Mouse (Mus musculus) liver, adult 2 months (tissue): ENCODE results near the gene Tmem30b. TPM values are rescaled to one million over a fixed set of nuclear protein-coding genes. Genes with fewer than 3 reads are reported as not detected.

Source experiments
- DNase-seq: peaks from one replicate; pipeline ENCODE4 v3.0.0-alpha.2; 2011; ENCODE audit warnings: low read depth, low spot score; ENCODE audit errors: extremely low read depth
- H3K27ac ChIP-seq: fragments of 200-500 bp; replicated peaks from 2 replicates; pipeline ENCODE4 v1.5.1; 2012; ENCODE audit warnings: low read depth, mild to moderate bottlenecking, control low read depth, inconsistent platforms, low read length; ENCODE audit not compliant: insufficient read depth
- H3K27me3 ChIP-seq: fragments of 200-500 bp; 2 replicates; pipeline ENCODE4 v1.6.1; 2012; ENCODE audit warnings: mild to moderate bottlenecking, moderate library complexity, low read length, inconsistent platforms; ENCODE audit not compliant: control insufficient read depth, insufficient read depth
- H3K36me3 ChIP-seq: fragments of 200-500 bp; 2 replicates; pipeline ENCODE4 v1.6.1; 2012; ENCODE audit warnings: low read length, inconsistent platforms; ENCODE audit not compliant: control insufficient read depth, insufficient read depth
- H3K4me1 ChIP-seq: fragments of 200-500 bp; 2 replicates; pipeline ENCODE4 v1.6.1; 2011; ENCODE audit warnings: low read length; ENCODE audit not compliant: control insufficient read depth, insufficient read depth
- H3K4me3 ChIP-seq: fragments of 200-500 bp; 2 replicates; pipeline ENCODE4 v1.5.1; 2011; ENCODE audit warnings: low read depth, mild to moderate bottlenecking, control low read depth, low read length, moderate library complexity; ENCODE audit not compliant: insufficient read depth
- H3K79me2 ChIP-seq: fragments of 200-500 bp; 2 replicates; pipeline ENCODE4 v1.6.1; 2012; ENCODE audit warnings: inconsistent platforms, mild to moderate bottlenecking, low read length, moderate library complexity; ENCODE audit not compliant: control insufficient read depth, insufficient read depth
- H3K9ac ChIP-seq: fragments of 200-500 bp; 2 replicates; pipeline ENCODE4 v1.6.1; 2012; ENCODE audit warnings: low read depth, mild to moderate bottlenecking, control low read depth, inconsistent platforms, low read length
- CTCF ChIP-seq: fragments of 200-500 bp; IDR thresholded peaks from 2 replicates; pipeline ENCODE4 v1.5.1; 2011; ENCODE audit warnings: low read depth, low read length, control low read depth
- POLR2A ChIP-seq: fragments of 200-500 bp; IDR thresholded peaks from 2 replicates; pipeline ENCODE4 v1.6.1; 2011; ENCODE audit warnings: low read length, control low read depth; ENCODE audit not compliant: insufficient read depth; ENCODE audit errors: extremely low read depth
- WGBS: fragments of 180-500 bp; shearing (Covaris S2); methylation state at CpG from one replicate; pipeline ENCODE4 v1.1.7; 2018; 5-methylcytosine and 5-hydroxymethylcytosine counted together
- polyA plus RNA-seq: library from polyadenylated mRNA; depleted of rRNA; stranded (reverse); fragments of >200 nt; gene quantifications from 2 replicates; pipeline ENCODE4 v1.2.3, GENCODE M21; 2012; rRNA removed
- total RNA-seq: library from RNA; depleted of rRNA; stranded (reverse); fragments of >200 nt; gene quantifications from 2 replicates; pipeline ENCODE4 v1.2.3, GENCODE M21; 2014; rRNA removed

Tmem30b gene
- total RNA-seq (18.9 and 24.4 TPM in 2 replicates), polyA plus RNA-seq (23.1 and 23.3 TPM in 2 replicates)

DNA sequence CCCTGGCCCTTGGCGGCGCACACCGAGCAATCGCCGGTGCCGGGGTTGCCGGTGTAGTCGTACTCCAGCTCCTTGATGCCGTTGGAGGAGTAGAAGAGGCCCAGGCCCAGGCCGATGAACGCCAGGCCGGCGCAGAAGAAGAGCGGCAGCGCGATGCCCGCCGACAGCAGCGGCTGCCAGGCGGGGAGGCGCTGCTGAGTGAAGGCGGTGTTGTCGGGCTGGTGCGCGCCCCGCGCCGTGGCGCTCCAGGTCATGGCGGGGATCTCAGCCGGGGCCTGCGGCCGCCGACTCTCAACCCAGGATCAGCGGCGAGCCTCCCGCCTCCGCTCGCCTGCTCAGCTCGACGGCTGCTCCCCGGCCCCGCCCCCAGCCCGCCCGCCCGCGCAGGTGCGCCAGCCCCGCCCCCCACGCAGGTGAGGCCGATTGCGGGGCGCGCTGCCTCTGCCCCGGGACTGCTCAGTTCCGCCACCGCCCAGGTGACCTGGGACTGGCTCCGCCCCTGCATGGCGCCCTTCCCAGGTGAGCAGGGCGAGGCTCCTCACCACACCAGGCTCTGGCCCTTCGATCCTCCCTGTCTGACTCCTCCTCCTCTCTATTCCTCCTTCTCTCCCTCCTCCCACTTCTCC lies at the start of gene Tmem30b:
Gene Tmem30b (minus strand): TSS at position 307 of the 626 bp plus-strand sequence.
- no peaks in the 10 kb centered on the region for H3K27me3 ChIP-seq
- H3K36me3 ChIP-seq, result no peaks in the 10 kb centered on the region
- peak within 1 kb of the TSS; percentile 66 for H3K4me3 ChIP-seq
- TF ChIP-seq CTCF, result no peak
- TF ChIP-seq POLR2A, result 0 out of 2 replicates have a peak, but pooled peaks have one; percentile 25
- peaks cover 9% of the 10 kb centered on the region; the same call in 1 of the 2 replicates for H3K4me1 ChIP-seq
- 3% methylated on average over 57 of the region's 61 CpGs for WGBS
- peak; percentile 57 for DNase-seq
- H3K27ac ChIP-seq, result peak within 1 kb of the TSS; percentile 33
- peak within 1 kb of the TSS; percentile 77 for H3K9ac ChIP-seq
- H3K79me2 ChIP-seq, result no peaks in the 10 kb centered on the region; the same call in 1 of the 2 replicates

DNA sequence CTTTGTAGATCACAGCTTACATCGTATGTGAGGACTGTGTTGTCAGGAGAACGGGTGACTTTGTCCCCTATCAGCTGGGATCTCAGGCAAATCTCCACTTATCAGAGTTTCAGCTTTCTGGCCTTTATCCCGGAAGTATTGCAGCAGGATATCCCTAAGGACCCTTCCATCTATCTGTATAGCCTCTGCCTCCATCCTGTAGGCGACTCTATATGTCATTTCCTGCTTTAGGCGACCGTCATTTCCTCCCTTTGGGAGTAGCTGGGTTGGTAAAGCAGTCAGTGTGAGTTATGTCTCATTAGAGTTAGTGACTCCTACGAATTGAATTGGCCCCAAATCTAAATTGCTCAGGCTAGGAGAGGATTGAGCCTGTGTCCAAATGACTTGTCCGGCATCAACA lies 49.0 kb upstream of the Tmem30b start:
- 68% methylated on average over 8 of the region's 8 CpGs for whole genome bisulfite sequencing

DNA sequence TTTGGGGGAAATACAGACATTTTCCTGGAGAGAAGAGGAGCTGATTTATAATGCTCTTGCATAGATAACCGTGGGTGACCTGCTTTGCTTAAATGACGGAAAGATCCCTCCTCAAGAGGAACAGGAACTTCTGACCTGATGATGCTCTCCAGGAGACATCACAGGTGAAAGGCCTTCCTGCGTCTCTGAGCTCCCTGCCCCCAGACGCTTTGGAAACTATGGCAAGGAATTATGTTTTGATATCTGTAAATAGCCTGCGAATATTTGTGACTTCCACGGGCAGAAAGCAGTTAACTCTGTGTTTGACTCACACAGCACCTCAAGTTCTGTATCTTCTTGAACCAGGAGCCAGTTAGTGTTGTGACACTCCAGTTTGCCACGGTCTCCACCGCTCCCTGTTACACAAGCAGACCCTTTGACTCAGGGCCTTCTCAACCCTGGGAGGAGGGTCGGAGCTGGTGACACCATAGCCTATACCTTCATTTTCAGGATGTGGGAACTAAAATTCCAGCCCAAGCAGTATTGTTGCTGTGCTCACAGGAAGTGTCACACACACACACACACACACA lies 48.1 kb upstream of the Tmem30b start:
- Histone ChIP-seq H3K36me3 (no peaks in the 10 kb centered on the region), H3K4me3 (no peak overlapping the region), H3K4me1 (no peaks in the 10 kb centered on the region; the same call in 1 of the 2 replicates), H3K79me2 (no peaks in the 10 kb centered on the region), H3K27ac (no peak overlapping the region), H3K9ac (no peak overlapping the region), H3K27me3 (no peaks in the 10 kb centered on the region)
- DNase-seq, result no peak
- TF ChIP-seq POLR2A, result no peak
- no peak for TF ChIP-seq CTCF
- WGBS, result 74% methylated on average over 9 of the region's 9 CpGs

More for the DNA sequence above, 49.0 kb upstream of the Tmem30b start:
- TF ChIP-seq CTCF, result no peak
- no peak for TF ChIP-seq POLR2A
- Histone ChIP-seq H3K79me2 (no peaks in the 10 kb centered on the region), H3K4me1 (no peaks in the 10 kb centered on the region; the same call in 1 of the 2 replicates), H3K27me3 (no peaks in the 10 kb centered on the region), H3K27ac (no peak overlapping the region), H3K36me3 (no peaks in the 10 kb centered on the region), H3K4me3 (no peak overlapping the region), H3K9ac (no peak overlapping the region)
- no peak for DNase-seq

DNA sequence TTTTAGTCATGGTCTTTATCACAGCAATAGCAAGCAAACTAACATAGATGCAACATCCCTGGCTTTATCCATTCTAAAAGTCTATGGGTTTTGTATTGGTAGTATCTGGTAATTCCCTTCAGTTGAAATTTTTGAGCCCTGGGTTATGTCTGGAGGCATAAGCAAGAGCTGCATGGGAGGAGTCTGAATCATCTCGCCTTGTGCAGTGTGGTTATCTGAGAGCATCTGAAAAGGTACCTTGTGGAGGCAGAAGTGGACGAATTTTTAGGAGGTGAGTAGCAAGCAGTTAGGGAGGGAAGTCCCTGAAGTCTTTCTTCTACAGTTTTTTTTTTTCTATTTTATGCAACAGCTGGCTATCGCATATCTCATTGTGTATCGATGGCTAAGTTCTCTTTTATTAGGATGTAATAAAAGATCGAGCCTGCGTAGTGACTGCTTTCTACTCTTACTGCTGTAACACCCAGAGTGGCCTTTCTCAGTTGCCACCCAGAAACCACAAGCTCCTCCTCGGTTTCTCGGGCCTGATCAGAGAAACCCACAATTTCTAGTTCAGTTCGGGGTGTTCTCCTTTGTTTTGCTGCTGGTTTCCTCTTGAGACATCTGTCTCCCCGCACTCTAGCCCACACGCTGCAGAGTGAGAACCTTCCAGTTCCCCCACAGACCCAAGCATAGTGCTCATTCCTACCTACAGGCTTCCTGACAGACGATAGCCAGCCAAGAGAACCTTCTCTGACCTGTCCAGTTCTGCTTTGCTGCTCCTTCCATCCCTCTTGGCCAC lies 47.0 kb upstream of the Tmem30b start:
- Histone ChIP-seq H3K4me3 (no peak overlapping the region), H3K27ac (no peak overlapping the region)
- no peak for TF ChIP-seq CTCF
- no peak for TF ChIP-seq POLR2A

DNA sequence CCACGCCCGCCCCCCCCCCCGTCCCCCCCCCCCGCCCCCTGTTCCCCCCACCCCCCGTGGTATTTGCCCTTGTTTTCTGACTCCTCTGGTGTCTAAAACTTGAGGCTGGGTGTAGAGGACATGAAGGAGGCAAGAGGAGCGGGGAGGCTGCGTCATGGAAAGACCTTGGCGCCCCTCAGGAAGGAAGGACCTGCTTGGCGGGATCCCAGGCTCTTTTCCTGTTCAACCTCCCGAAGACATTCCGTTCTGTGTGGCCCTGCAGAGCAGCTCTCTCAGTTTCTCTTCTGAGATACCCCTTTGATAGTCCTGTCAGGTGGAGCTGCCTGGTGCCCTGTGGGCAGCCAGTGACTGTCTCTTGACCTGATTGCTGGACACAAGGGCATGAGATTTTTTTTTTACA lies 45.4 kb upstream of the Tmem30b start:
- DNase-seq, result no peak
- TF ChIP-seq POLR2A (no peak), CTCF (no peak)
- H3K9ac ChIP-seq, result no peak overlapping the region
- no peak overlapping the region for H3K4me3 ChIP-seq
- peak overlapping the region; percentile 28; the same call in 1 of the 2 replicates for H3K27ac ChIP-seq
- no peaks in the 10 kb centered on the region for H3K36me3 ChIP-seq
- 56% methylated on average over 11 of the region's 11 CpGs for WGBS
- no peaks in the 10 kb centered on the region for H3K79me2 ChIP-seq
- H3K27me3 ChIP-seq, result no peaks in the 10 kb centered on the region; the same call in 1 of the 2 replicates
- no peaks in the 10 kb centered on the region; the same call in 1 of the 2 replicates for H3K4me1 ChIP-seq

More for the DNA sequence above, 47.0 kb upstream of the Tmem30b start:
- 78% methylated on average over 12 of the region's 12 CpGs for WGBS
- H3K27me3 ChIP-seq, result no peaks in the 10 kb centered on the region; the same call in 1 of the 2 replicates
- no peak for DNase-seq
- no peaks in the 10 kb centered on the region; the same call in 1 of the 2 replicates for H3K4me1 ChIP-seq
- H3K36me3 ChIP-seq, result no peaks in the 10 kb centered on the region
- no peaks in the 10 kb centered on the region for H3K79me2 ChIP-seq
- no peak overlapping the region for H3K9ac ChIP-seq
